Mouse (Mus musculus) CH12.LX (cell line): ENCODE measurements around the gene Tssk4. TPM values are rescaled to one million over a fixed set of nuclear protein-coding genes. Genes with fewer than 3 reads are reported as not detected.

Experiments
- DNase-seq: peaks from one replicate; pipeline ENCODE4 v3.0.0-alpha.2; 2013; ENCODE audit errors: extremely low read depth
- H3K27ac ChIP-seq: 2 replicates; pipeline ENCODE4 v1.5.1; 2012; ENCODE audit warnings: low read depth, mild to moderate bottlenecking, control low read depth, moderate library complexity; ENCODE audit not compliant: insufficient read depth
- H3K27me3 ChIP-seq: replicated peaks from 2 replicates; pipeline ENCODE3; 2012; ENCODE audit warnings: inconsistent platforms
- H3K36me3 ChIP-seq, 2 experiments: replicated peaks in 1 of 2; 2 replicates each; pipeline versions ENCODE3 to v1.6.1; 2012; ENCODE audit warnings: inconsistent platforms in 1 of 2, low read length in 1 of 2, mild to moderate bottlenecking in 1 of 2, mixed read lengths in 1 of 2, moderate library complexity in 1 of 2; ENCODE audit not compliant: control insufficient read depth in 1 of 2, insufficient read depth in 1 of 2
- H3K4me1 ChIP-seq, 2 experiments: 2 replicates each; pipeline ENCODE4 v1.6.1; 2012; ENCODE audit warnings: inconsistent platforms in 1 of 2, moderate library complexity in 1 of 2; ENCODE audit not compliant: insufficient read depth in 2 of 2, control insufficient read depth in 1 of 2
- H3K4me2 ChIP-seq: 2 replicates; pipeline ENCODE4 v1.6.1; 2012; ENCODE audit warnings: low read depth, mild to moderate bottlenecking, control low read depth; ENCODE audit not compliant: poor library complexity, insufficient read depth, severe bottlenecking
- H3K4me3 ChIP-seq, 3 experiments: fragments of 150-350 bp in 1 of 3; sonication (generic) in 1 of 3; replicated peaks in 1 of 3; 2 replicates each; pipeline versions ENCODE3 to v1.5.1; 2011 to 2012; ENCODE audit warnings: low read depth in 2 of 3, low read length in 2 of 3, mild to moderate bottlenecking in 2 of 3, moderate library complexity in 2 of 3, control low read depth in 1 of 3, improper control_type of control experiment in 1 of 3, inconsistent platforms in 1 of 3, mixed read lengths in 1 of 3; ENCODE audit not compliant: poor library complexity in 1 of 3
- H3K79me2 ChIP-seq: replicated peaks from 2 replicates; pipeline ENCODE4 v1.6.1; 2012; ENCODE audit warnings: mild to moderate bottlenecking, moderate library complexity; ENCODE audit not compliant: control insufficient read depth, poor library complexity, insufficient read depth, severe bottlenecking; ENCODE audit errors: extremely low read depth
- H3K9ac ChIP-seq: 2 replicates; pipeline ENCODE4 v1.6.1; 2012; ENCODE audit warnings: low read depth, mild to moderate bottlenecking, control low read depth, moderate library complexity; ENCODE audit not compliant: insufficient read depth
- H3K9me3 ChIP-seq: replicated peaks from 2 replicates; pipeline ENCODE3; 2012; ENCODE audit warnings: low read length, inconsistent platforms, mixed read lengths
- CHD1 ChIP-seq: IDR thresholded peaks from 2 replicates; pipeline ENCODE4 v1.6.1; 2012; ENCODE audit warnings: low read depth, low read length, improper control_type of control experiment, inconsistent platforms
- CTCF ChIP-seq, 2 experiments: IDR thresholded peaks in 1 of 2; conservative IDR thresholded peaks in 1 of 2; 2 replicates each; pipeline ENCODE4 v1.5.1; 2011 to 2012; ENCODE audit warnings: low read depth in 2 of 2, low read length in 2 of 2, improper control_type of control experiment in 1 of 2, inconsistent platforms in 1 of 2, mild to moderate bottlenecking in 1 of 2, moderate library complexity in 1 of 2
- ELF1 ChIP-seq: IDR thresholded peaks from 2 replicates; pipeline ENCODE4 v1.6.1; 2014; ENCODE audit warnings: low read depth, mild to moderate bottlenecking, inconsistent platforms, low read length, improper control_type of control experiment
- EP300 ChIP-seq: IDR thresholded peaks from 2 replicates; pipeline ENCODE4 v1.6.1; 2011; ENCODE audit warnings: low read length, improper control_type of control experiment
- ETS1 ChIP-seq: conservative IDR thresholded peaks from 2 replicates; pipeline ENCODE4 v1.6.1; 2012; ENCODE audit warnings: low read depth, mild to moderate bottlenecking, inconsistent platforms, low read length, improper control_type of control experiment, moderate library complexity
- HCFC1 ChIP-seq: IDR thresholded peaks from 2 replicates; pipeline ENCODE4 v1.6.1; 2012; ENCODE audit warnings: low read depth, mild to moderate bottlenecking, inconsistent platforms, low read length, improper control_type of control experiment
- IRF4 ChIP-seq: IDR thresholded peaks from 2 replicates; pipeline ENCODE4 v1.6.1; 2014; ENCODE audit warnings: low read depth, mild to moderate bottlenecking, inconsistent platforms, low read length, improper control_type of control experiment
- JUN ChIP-seq: IDR thresholded peaks from 2 replicates; pipeline ENCODE4 v1.6.1; 2011; ENCODE audit warnings: low read depth, mild to moderate bottlenecking, low read length, improper control_type of control experiment, moderate library complexity; ENCODE audit not compliant: insufficient read depth
- KAT2A ChIP-seq: IDR thresholded peaks from 2 replicates; pipeline ENCODE4 v1.6.1; 2012; ENCODE audit warnings: low read length, improper control_type of control experiment, inconsistent platforms; ENCODE audit not compliant: insufficient replicate concordance
- MXI1 ChIP-seq: IDR thresholded peaks from 2 replicates; pipeline ENCODE4 v1.6.1; 2011; ENCODE audit warnings: mild to moderate bottlenecking, low read depth, low read length, improper control_type of control experiment
- MYC ChIP-seq: IDR thresholded peaks from 2 replicates; pipeline ENCODE4 v1.6.1; 2011; ENCODE audit warnings: low read depth, mild to moderate bottlenecking, improper control_type of control experiment, low read length
- NELFE ChIP-seq: IDR thresholded peaks from 2 replicates; pipeline ENCODE4 v1.6.1; 2011; ENCODE audit warnings: low read depth, low read length, improper control_type of control experiment
- NRF1 ChIP-seq: IDR thresholded peaks from 2 replicates; pipeline ENCODE4 v1.6.1; 2014; ENCODE audit warnings: low read depth, mild to moderate bottlenecking, inconsistent platforms, low read length, improper control_type of control experiment, moderate library complexity
- POLR2AphosphoS2 ChIP-seq: IDR thresholded peaks from 2 replicates; pipeline ENCODE4 v1.6.1; 2011; ENCODE audit warnings: low read depth, low read length, improper control_type of control experiment
- RAD21 ChIP-seq: IDR thresholded peaks from 2 replicates; pipeline ENCODE4 v1.6.1; 2011; ENCODE audit warnings: low read depth, mild to moderate bottlenecking, low read length, improper control_type of control experiment, moderate library complexity
- SMC3 ChIP-seq: IDR thresholded peaks from 2 replicates; pipeline ENCODE4 v1.6.1; 2011; ENCODE audit warnings: low read depth, low read length, improper control_type of control experiment
- UBTF ChIP-seq: IDR thresholded peaks from 2 replicates; pipeline ENCODE4 v1.6.1; 2012; ENCODE audit warnings: low read depth, mild to moderate bottlenecking, inconsistent platforms, low read length, improper control_type of control experiment, moderate library complexity
- USF1 ChIP-seq: IDR thresholded peaks from 2 replicates; pipeline ENCODE4 v1.6.1; 2014; ENCODE audit warnings: low read depth, mild to moderate bottlenecking, inconsistent platforms, low read length, improper control_type of control experiment
- ZC3H11A ChIP-seq: IDR thresholded peaks from 2 replicates; pipeline ENCODE4 v1.6.1; 2012; ENCODE audit warnings: low read depth, mild to moderate bottlenecking, inconsistent platforms, low read length, improper control_type of control experiment
- ZMIZ1 ChIP-seq: IDR thresholded peaks from 2 replicates; pipeline ENCODE4 v1.6.1; 2012; ENCODE audit warnings: low read depth, mild to moderate bottlenecking, inconsistent platforms, low read length, improper control_type of control experiment
- ZNF384 ChIP-seq: IDR thresholded peaks from 2 replicates; pipeline ENCODE4 v1.6.1; 2012; ENCODE audit warnings: low read depth, low read length, improper control_type of control experiment, inconsistent platforms
- dilution Hi-C: fragments of 300-500 bp; cut with MboI; formaldehyde crosslinking; loops from 2 replicates; pipeline ENCODE4 v1.14.3; 2020; ENCODE audit warnings: low sequenced_read_pairs; ENCODE audit not compliant: extremely low pct_unique_long_range_greater_than_20kb, extremely low pct_ligation_motif_present
- in situ Hi-C: fragments of 300-500 bp; cut with MboI; formaldehyde crosslinking; loops from 3 replicates; pipeline ENCODE4 v1.14.3; 2019; ENCODE audit warnings: low sequenced_read_pairs, low pct_ligation_motif_present, low pct_unique_long_range_greater_than_20kb, mixed read lengths
- polyA plus RNA-seq: library from polyadenylated mRNA; unstranded; fragments of >175 nt; gene quantifications from 2 replicates; pipeline ENCODE4 v1.2.1, GENCODE M21; 2012; ENCODE audit warnings: low read depth; ENCODE audit not compliant: insufficient read length
- total RNA-seq, 2 experiments: library from RNA; depleted of rRNA; stranded (reverse); fragments of 300-350 nt in 1 of 2; fragments of >200 nt in 1 of 2; gene quantifications; 2 replicates each; pipeline ENCODE4 v1.2.3; 2012 to 2014

The Tssk4 gene
- total and polyA plus RNA-seq, 3 experiments: 0.30 to 0.31 TPM; not detected in 1

- no peak for TF ChIP-seq EP300
- TF ChIP-seq CTCF (conservative IDR thresholded peaks at IDR 0.05 in 1 of 2, IDR thresholded peaks at IDR 0.05 in 1 of 2; ENCODE audit: low read depth in 2 of 2, low read length in 2 of 2): no peak
- TF ChIP-seq SMC3: no peak
- TF ChIP-seq NRF1: no peak
- TF ChIP-seq JUN: no peak
- no peak for TF ChIP-seq ZC3H11A
- TF ChIP-seq KAT2A: 0 out of 2 replicates have a peak, but pooled peaks have one; percentile 66
- TF ChIP-seq ZNF384: no peak
- no peak for TF ChIP-seq UBTF
- peak; percentile 70 for TF ChIP-seq USF1
- no peak for TF ChIP-seq CHD1
- TF ChIP-seq ELF1: peak; percentile 78
- TF ChIP-seq ZMIZ1: peak; percentile 57
- peak; percentile 80 for TF ChIP-seq HCFC1
- peak; percentile 53; the same call in 1 of the 2 replicates for TF ChIP-seq IRF4
- peak; percentile 97 for TF ChIP-seq MYC
- peak; percentile 32; the same call in 1 of the 2 replicates for TF ChIP-seq ETS1
- TF ChIP-seq MXI1: peak; percentile 100
- TF ChIP-seq, all 38 proteins: peak for 21
Observed at GRCm38 (mm10) chr14:55635523-55636007, 14.4 kb upstream of the Tssk4 start, which contains the start of gene Ipo4 (continued).

- Histone ChIP-seq H3K79me2 (peaks cover 27% of the 10 kb centered on the region), H3K9me3 (no peaks in the 10 kb centered on the region), H3K9ac (no peak within 1 kb of the TSS), H3K4me1 (peaks cover 4 to 46% of the 10 kb centered on the region in 2 experiments; a peak in 3 of 4 replicates), H3K27ac (no peak within 1 kb of the TSS), H3K36me3 (peaks cover 50 to 72% of the 10 kb centered on the region in 2 experiments), H3K4me3 (no peak within 1 kb of the TSS), H3K4me2 (no peak within 1 kb of the TSS), H3K27me3 (no peaks in the 10 kb centered on the region)
- TF ChIP-seq NELFE: no peak
- TF ChIP-seq ELF1: no peak
- no peak for TF ChIP-seq JUN
- DNase-seq: no peak
- dilution Hi-C loops: no loop called here
- in situ Hi-C loops: no loop called here
Observed at GRCm38 (mm10) chr14:55637795-55638194, 12.2 kb upstream of the Tssk4 start, which contains the start of gene Gm49378. TSS of gene Gm49378 (minus strand) at chr14:55637895.

GRCm38 (mm10) chr14:55640816-55641215, 9.2 kb upstream of the Tssk4 start:
- Histone ChIP-seq H3K4me1 (peaks cover 4 to 44% of the 10 kb centered on the region in 2 experiments; a peak in 2 of 4 replicates), H3K9me3 (no peaks in the 10 kb centered on the region), H3K79me2 (peaks cover 38% of the 10 kb centered on the region), H3K36me3 (peaks cover 36 to 57% of the 10 kb centered on the region in 2 experiments), H3K4me2 (no peak overlapping the region), H3K27me3 (no peaks in the 10 kb centered on the region), H3K9ac (no peak overlapping the region), H3K27ac (no peak overlapping the region), H3K4me3 (no peak overlapping the region)
- DNase-seq: no peak
- dilution Hi-C loops (no loop called here), in situ Hi-C loops (no loop called here)
- TF ChIP-seq CHD1: no peak
- TF ChIP-seq NRF1: no peak
- TF ChIP-seq MYC: no peak
- TF ChIP-seq RAD21: no peak
- TF ChIP-seq NELFE: no peak
- no peak for TF ChIP-seq USF1
- no peak for TF ChIP-seq POLR2AphosphoS2
- TF ChIP-seq JUN: no peak
- no peak for TF ChIP-seq IRF4
